Mouse (Mus musculus): Measurements from ENCODE around the gene Sphk2. TPM values are rescaled to one million over a fixed set of nuclear protein-coding genes. Genes with fewer than 3 reads are reported as not detected.

The Sphk2 gene
- polyA plus RNA-seq, 1 experiment from 2014 or later, result 13.9 TPM

DNA sequence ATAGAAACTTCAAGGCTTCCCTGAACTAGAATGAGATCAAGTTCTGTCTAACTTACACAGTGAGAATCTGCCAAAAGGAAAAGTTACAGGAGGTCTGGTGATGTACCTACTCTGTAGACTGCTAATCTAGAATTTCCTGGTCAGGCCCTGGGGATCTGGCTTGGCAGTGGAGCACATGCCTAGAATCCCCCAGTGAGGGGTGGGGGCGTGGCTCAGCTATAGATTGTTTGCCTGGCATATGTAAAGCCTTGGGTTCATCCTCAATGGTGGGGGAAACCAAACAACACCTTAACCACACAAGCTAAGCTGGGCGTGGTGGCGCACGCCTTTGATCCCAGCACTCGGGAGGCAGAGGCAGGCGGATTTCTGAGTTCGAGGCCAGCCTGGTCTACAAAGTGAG lies 19.9 kb downstream of the Sphk2 start:
- Histone ChIP-seq H3K9me3 (replicated peaks; ENCODE audit: control insufficient read depth, low read length) (no peaks in the 10 kb centered on the region), H3K36me3 (ENCODE audit: control insufficient read depth, insufficient read depth) (no peaks in the 10 kb centered on the region), H3K4me1 (ENCODE audit: control insufficient read depth, low read depth, low read length) (no peaks in the 10 kb centered on the region; the same call in 1 of the 2 replicates), H3K4me2 (ENCODE audit: low read depth, low read length) (no peak overlapping the region), H3K4me3 (ENCODE audit: low read depth, low read length) (no peak overlapping the region), H3K9ac (ENCODE audit: low read depth, low read length) (no peak overlapping the region), H3K27me3 (ENCODE audit: control insufficient read depth, insufficient read depth, low read depth, low read length) (peaks cover 37% of the 10 kb centered on the region), H3K27ac (ENCODE audit: low read length) (no peak overlapping the region)
- WGBS (ENCODE audit: insufficient replicate concordance), result 57% methylated on average over 6 of the region's 7 CpGs
- ATAC-seq (ENCODE audit: low read depth), result no peak

DNA sequence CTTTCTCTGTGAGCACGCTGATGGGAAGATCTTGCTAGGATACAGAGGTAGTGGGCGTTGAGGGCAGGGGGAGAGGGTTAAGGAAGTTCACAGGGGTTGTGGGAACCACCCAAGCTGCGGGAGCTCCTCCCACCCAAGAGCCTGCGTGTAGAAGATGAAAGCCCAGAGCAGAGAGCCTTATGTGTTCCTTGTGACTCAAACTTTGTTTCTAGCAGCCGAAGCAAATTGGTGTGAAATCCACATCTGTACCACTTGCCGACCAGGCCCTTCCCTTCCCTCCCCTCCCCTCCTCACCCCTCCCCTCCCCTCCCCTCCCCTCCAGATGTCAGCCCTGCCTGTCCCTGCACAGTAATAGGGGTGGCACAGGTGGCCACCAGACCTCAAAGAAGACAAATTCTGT lies 22.7 kb downstream of the Sphk2 start:
- 26% methylated on average over 6 of the region's 6 CpGs for WGBS (ENCODE audit: insufficient replicate concordance)
- peaks cover 22% of the 10 kb centered on the region for H3K27me3 ChIP-seq (ENCODE audit: control insufficient read depth, insufficient read depth, low read depth, low read length)
- ATAC-seq (ENCODE audit: low read depth), result no peak

GRCm38 (mm10) chr7:45693921-45694591 lies 23.7 kb downstream of the Sphk2 start, which contains the start of gene Sec1:
Gene Sec1 (minus strand): TSS chr7:45694402.
- no peak within 1 kb of the TSS for H3K4me3 ChIP-seq (ENCODE audit: low read depth, low read length)
- no peak within 1 kb of the TSS for H3K4me2 ChIP-seq (ENCODE audit: low read depth, low read length)
- H3K36me3 ChIP-seq (ENCODE audit: control insufficient read depth, insufficient read depth), result no peaks in the 10 kb centered on the region
- no peaks in the 10 kb centered on the region for H3K9me3 ChIP-seq (replicated peaks; ENCODE audit: control insufficient read depth, low read length)
- H3K27ac ChIP-seq (ENCODE audit: low read length), result no peak within 1 kb of the TSS
- H3K9ac ChIP-seq (ENCODE audit: low read depth, low read length), result no peak within 1 kb of the TSS
- H3K4me1 ChIP-seq (ENCODE audit: control insufficient read depth, low read depth, low read length), result no peaks in the 10 kb centered on the region
- H3K27me3 ChIP-seq (ENCODE audit: control insufficient read depth, insufficient read depth, low read depth, low read length), result peaks cover 12% of the 10 kb centered on the region
- WGBS (ENCODE audit: insufficient replicate concordance), result 81% methylated on average over 50 of the region's 50 CpGs
- no peak for ATAC-seq (ENCODE audit: low read depth)

More for the DNA sequence above, 22.7 kb downstream of the Sphk2 start:
- H3K9me3 ChIP-seq (replicated peaks; ENCODE audit: control insufficient read depth, low read length), result no peaks in the 10 kb centered on the region
- H3K4me3 ChIP-seq (ENCODE audit: low read depth, low read length), result no peak overlapping the region
- no peak overlapping the region for H3K4me2 ChIP-seq (ENCODE audit: low read depth, low read length)
- H3K27ac ChIP-seq (ENCODE audit: low read length), result no peak overlapping the region
- no peaks in the 10 kb centered on the region for H3K36me3 ChIP-seq (ENCODE audit: control insufficient read depth, insufficient read depth)
- no peaks in the 10 kb centered on the region; the same call in 1 of the 2 replicates for H3K4me1 ChIP-seq (ENCODE audit: control insufficient read depth, low read depth, low read length)
- no peak overlapping the region for H3K9ac ChIP-seq (ENCODE audit: low read depth, low read length)

DNA sequence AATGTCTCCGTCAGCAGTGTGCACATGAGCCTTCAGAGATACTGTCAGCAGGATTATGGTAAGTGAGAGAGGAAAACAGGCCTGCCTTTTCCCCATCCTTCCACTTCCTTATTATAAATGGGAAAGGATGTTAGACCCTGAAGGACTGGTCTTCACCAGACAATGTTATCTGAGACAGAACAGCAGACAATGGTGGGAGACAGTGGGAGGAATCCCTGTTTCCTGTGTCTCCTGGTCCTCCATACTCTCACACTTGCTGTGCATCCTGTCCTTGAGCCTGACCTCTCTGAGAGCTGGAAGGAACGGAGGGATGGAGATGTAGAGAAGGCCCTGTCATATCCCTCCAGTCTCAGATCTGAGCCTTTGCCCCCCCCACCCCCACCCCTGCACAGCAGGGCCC lies 25.4 kb downstream of the Sphk2 start:
- H3K9me3 ChIP-seq (replicated peaks; ENCODE audit: control insufficient read depth, low read length), result no peaks in the 10 kb centered on the region
- no peak overlapping the region for H3K9ac ChIP-seq (ENCODE audit: low read depth, low read length)
- H3K36me3 ChIP-seq (ENCODE audit: control insufficient read depth, insufficient read depth), result no peaks in the 10 kb centered on the region
- H3K27me3 ChIP-seq (ENCODE audit: control insufficient read depth, insufficient read depth, low read depth, low read length), result no peaks in the 10 kb centered on the region
- H3K27ac ChIP-seq (ENCODE audit: low read length), result no peak overlapping the region
- no peaks in the 10 kb centered on the region for H3K4me1 ChIP-seq (ENCODE audit: control insufficient read depth, low read depth, low read length)
- H3K4me3 ChIP-seq (ENCODE audit: low read depth, low read length), result no peak overlapping the region
- peak; percentile 47 for ATAC-seq (ENCODE audit: low read depth)
- 76% methylated on average over 2 of the region's 2 CpGs for WGBS (ENCODE audit: insufficient replicate concordance)
- H3K4me2 ChIP-seq (ENCODE audit: low read depth, low read length), result no peak overlapping the region

GRCm38 (mm10) chr7:45689800-45690199 lies 28.0 kb downstream of the Sphk2 start:
- Histone ChIP-seq H3K4me3 (ENCODE audit: low read depth, low read length) (no peak overlapping the region), H3K4me2 (ENCODE audit: low read depth, low read length) (no peak overlapping the region), H3K9me3 (replicated peaks; ENCODE audit: control insufficient read depth, low read length) (no peaks in the 10 kb centered on the region), H3K4me1 (ENCODE audit: control insufficient read depth, low read depth, low read length) (no peaks in the 10 kb centered on the region), H3K27ac (ENCODE audit: low read length) (no peak overlapping the region), H3K36me3 (ENCODE audit: control insufficient read depth, insufficient read depth) (no peaks in the 10 kb centered on the region), H3K27me3 (ENCODE audit: control insufficient read depth, insufficient read depth, low read depth, low read length) (no peaks in the 10 kb centered on the region), H3K9ac (ENCODE audit: low read depth, low read length) (no peak overlapping the region)
- no peak for ATAC-seq (ENCODE audit: low read depth)
- 38% methylated on average over 11 of the region's 11 CpGs for WGBS (ENCODE audit: insufficient replicate concordance)

DNA sequence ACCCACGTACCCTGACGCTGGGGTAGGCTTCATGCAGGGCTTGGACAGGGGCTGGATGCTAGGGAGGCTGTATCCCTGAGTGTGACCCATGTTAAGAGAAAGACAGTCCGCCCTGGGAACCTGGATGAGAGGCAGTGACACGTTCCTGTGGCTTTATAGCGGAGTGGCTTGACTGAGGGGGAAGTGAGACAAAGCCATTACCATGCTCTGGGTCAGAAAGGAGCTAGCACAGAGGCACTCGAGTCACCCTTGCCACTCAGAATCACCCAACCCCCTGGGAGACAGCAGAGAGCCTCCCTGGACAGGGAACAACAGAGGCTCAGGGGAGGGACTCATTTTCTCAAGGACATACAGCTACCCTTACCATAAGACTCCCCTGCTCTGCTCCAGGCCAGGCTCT lies 28.7 kb downstream of the Sphk2 start:
- Histone ChIP-seq H3K4me2 (ENCODE audit: low read depth, low read length) (no peak overlapping the region), H3K27ac (ENCODE audit: low read length) (no peak overlapping the region), H3K27me3 (ENCODE audit: control insufficient read depth, insufficient read depth, low read depth, low read length) (no peaks in the 10 kb centered on the region), H3K9me3 (replicated peaks; ENCODE audit: control insufficient read depth, low read length) (no peaks in the 10 kb centered on the region), H3K4me1 (ENCODE audit: control insufficient read depth, low read depth, low read length) (no peaks in the 10 kb centered on the region), H3K36me3 (ENCODE audit: control insufficient read depth, insufficient read depth) (no peaks in the 10 kb centered on the region), H3K9ac (ENCODE audit: low read depth, low read length) (no peak overlapping the region), H3K4me3 (ENCODE audit: low read depth, low read length) (no peak overlapping the region)
- ATAC-seq (ENCODE audit: low read depth), result no peak
- 40% methylated on average over 6 of the region's 6 CpGs for WGBS (ENCODE audit: insufficient replicate concordance)

GRCm38 (mm10) chr7:45686841-45687240 lies 31.0 kb downstream of the Sphk2 start:
- no peaks in the 10 kb centered on the region for H3K36me3 ChIP-seq (ENCODE audit: control insufficient read depth, insufficient read depth)
- no peak overlapping the region for H3K4me2 ChIP-seq (ENCODE audit: low read depth, low read length)
- no peak for ATAC-seq (ENCODE audit: low read depth)
- H3K9ac ChIP-seq (ENCODE audit: low read depth, low read length), result no peak overlapping the region
- H3K4me1 ChIP-seq (ENCODE audit: control insufficient read depth, low read depth, low read length), result peaks cover 3% of the 10 kb centered on the region
- no peak overlapping the region for H3K4me3 ChIP-seq (ENCODE audit: low read depth, low read length)
- no peaks in the 10 kb centered on the region for H3K9me3 ChIP-seq (replicated peaks; ENCODE audit: control insufficient read depth, low read length)
- WGBS (ENCODE audit: insufficient replicate concordance), result 43% methylated on average over 3 of the region's 3 CpGs
- no peak overlapping the region for H3K27ac ChIP-seq (ENCODE audit: low read length)
- H3K27me3 ChIP-seq (ENCODE audit: control insufficient read depth, insufficient read depth, low read depth, low read length), result no peaks in the 10 kb centered on the region

GRCm38 (mm10) chr7:45685811-45686210 lies 32.0 kb downstream of the Sphk2 start:
- H3K9ac ChIP-seq (ENCODE audit: low read depth, low read length), result no peak overlapping the region
- H3K27me3 ChIP-seq (ENCODE audit: control insufficient read depth, insufficient read depth, low read depth, low read length), result no peaks in the 10 kb centered on the region
- H3K4me3 ChIP-seq (ENCODE audit: low read depth, low read length), result no peak overlapping the region
- no peaks in the 10 kb centered on the region for H3K36me3 ChIP-seq (ENCODE audit: control insufficient read depth, insufficient read depth)
- H3K4me2 ChIP-seq (ENCODE audit: low read depth, low read length), result no peak overlapping the region
- peaks cover 3% of the 10 kb centered on the region for H3K4me1 ChIP-seq (ENCODE audit: control insufficient read depth, low read depth, low read length)
- no peaks in the 10 kb centered on the region for H3K9me3 ChIP-seq (replicated peaks; ENCODE audit: control insufficient read depth, low read length)
- 50% methylated on average over 10 of the region's 10 CpGs for WGBS (ENCODE audit: insufficient replicate concordance)
- H3K27ac ChIP-seq (ENCODE audit: low read length), result no peak overlapping the region
- no peak for ATAC-seq (ENCODE audit: low read depth)

GRCm38 (mm10) chr7:45683396-45684050 lies 34.3 kb downstream of the Sphk2 start, which contains the start of gene Ntn5:
Gene Ntn5 (plus strand): TSS chr7:45684022.
- peaks cover 3% of the 10 kb centered on the region for H3K4me1 ChIP-seq (ENCODE audit: control insufficient read depth, low read depth, low read length)
- H3K9ac ChIP-seq (ENCODE audit: low read depth, low read length), result no peak within 1 kb of the TSS

More at GRCm38 (mm10) chr7:45683396-45684050, 34.3 kb downstream of the Sphk2 start, which contains the start of gene Ntn5:
- no peaks in the 10 kb centered on the region for H3K9me3 ChIP-seq (replicated peaks; ENCODE audit: control insufficient read depth, low read length)
- no peak within 1 kb of the TSS for H3K27ac ChIP-seq (ENCODE audit: low read length)
- no peaks in the 10 kb centered on the region for H3K27me3 ChIP-seq (ENCODE audit: control insufficient read depth, insufficient read depth, low read depth, low read length)
- H3K36me3 ChIP-seq (ENCODE audit: control insufficient read depth, insufficient read depth), result no peaks in the 10 kb centered on the region
- H3K4me3 ChIP-seq (ENCODE audit: low read depth, low read length), result no peak within 1 kb of the TSS
- ATAC-seq (ENCODE audit: low read depth), result no peak
- H3K4me2 ChIP-seq (ENCODE audit: low read depth, low read length), result no peak within 1 kb of the TSS
- 65% methylated on average over 7 of the region's 7 CpGs for WGBS (ENCODE audit: insufficient replicate concordance)

Measured in liver, embryonic 16.5 days (tissue).